Mouse (Mus musculus) embryonic facial prominence, embryonic 15.5 days (tissue): ENCODE results near the gene Uso1. TPM values are rescaled to one million over a fixed set of nuclear protein-coding genes. Genes with fewer than 3 reads are reported as not detected.
"Not testable (repeated sequence)": the region's sequence is repeated elsewhere in the genome, so short reads cannot be mapped to it uniquely, and the experiment has no call there.

ENCODE experiments used
- ATAC-seq: fragments of 200-750 bp; cut with Nextera tagmentation; 2 replicates; pipeline ENCODE4 v1.8.0; 2017; ENCODE audit warnings: low read depth, moderate TSS enrichment; ENCODE audit not compliant: insufficient number of reproducible peaks, low FRiP score, low TSS enrichment
- H3K27ac ChIP-seq: fragments of 300-500 bp; sonication (generic); replicated peaks from 2 replicates; pipeline ENCODE4 v1.5.1; 2015; ENCODE audit warnings: mild to moderate bottlenecking, inconsistent platforms
- H3K27me3 ChIP-seq: fragments of 300-500 bp; sonication (generic); 2 replicates; pipeline ENCODE4 v1.6.1; 2015; ENCODE audit warnings: inconsistent platforms
- H3K36me3 ChIP-seq: fragments of 300-500 bp; sonication (generic); 2 replicates; pipeline ENCODE4 v1.6.1; 2015; ENCODE audit warnings: mild to moderate bottlenecking, inconsistent platforms
- H3K4me1 ChIP-seq: fragments of 300-500 bp; sonication (generic); 2 replicates; pipeline ENCODE4 v1.6.1; 2015; ENCODE audit warnings: inconsistent platforms
- H3K4me2 ChIP-seq: fragments of 300-500 bp; sonication (generic); replicated peaks from 2 replicates; pipeline ENCODE4 v1.6.1; 2015; ENCODE audit warnings: mild to moderate bottlenecking, inconsistent platforms
- H3K4me3 ChIP-seq: fragments of 300-500 bp; sonication (generic); replicated peaks from 2 replicates; pipeline ENCODE4 v1.5.1; 2015; ENCODE audit warnings: mild to moderate bottlenecking, inconsistent platforms
- H3K9ac ChIP-seq: fragments of 300-500 bp; sonication (generic); 2 replicates; pipeline ENCODE4 v1.6.1; 2015; ENCODE audit warnings: inconsistent platforms
- H3K9me3 ChIP-seq: fragments of 300-500 bp; sonication (generic); replicated peaks from 2 replicates; pipeline ENCODE4 v1.6.1; 2016; ENCODE audit warnings: inconsistent platforms
- WGBS: fragments of 180-500 bp; shearing (Covaris S2); methylation state at CpG from one replicate; pipeline ENCODE4 v1.1.7; 2015; 5-methylcytosine and 5-hydroxymethylcytosine counted together
- polyA plus RNA-seq: library from polyadenylated mRNA; unstranded; fragments of >200 nt; fragmentation: Nextera tagmentation; extraction: Ambion mirVana; gene quantifications from 2 replicates; pipeline ENCODE4 v1.2.1, GENCODE M21; 2015

Gene Uso1
- polyA plus RNA-seq, 1 experiment from 2014 or later, result 50.0 TPM

GRCm38 (mm10) chr5:92143665-92144064 is 5.9 kb downstream of the Uso1 start:
- no peak overlapping the region for H3K27ac ChIP-seq
- no peaks in the 10 kb centered on the region for H3K9me3 ChIP-seq
- H3K36me3 ChIP-seq, result no peaks in the 10 kb centered on the region
- no peak overlapping the region for H3K4me3 ChIP-seq
- 92% methylated on average over 6 of the region's 6 CpGs for WGBS
- no peak for ATAC-seq
- H3K9ac ChIP-seq, result no peak overlapping the region
- H3K4me2 ChIP-seq, result no peak overlapping the region
- no peaks in the 10 kb centered on the region for H3K27me3 ChIP-seq
- H3K4me1 ChIP-seq, result peaks cover 11% of the 10 kb centered on the region

- Histone ChIP-seq H3K4me1 (no peaks in the 10 kb centered on the region; the same call in 1 of the 2 replicates), H3K36me3 (no peaks in the 10 kb centered on the region), H3K27me3 (no peaks in the 10 kb centered on the region), H3K9ac (no peak overlapping the region), H3K27ac (no peak overlapping the region), H3K4me2 (no peak overlapping the region), H3K4me3 (no peak overlapping the region), H3K9me3 (no peaks in the 10 kb centered on the region)
- ATAC-seq, result no peak
- WGBS, result 92% methylated on average over 7 of the region's 7 CpGs
Observed at GRCm38 (mm10) chr5:92144954-92145708, 7.4 kb downstream of the Uso1 start.

- no peak overlapping the region for H3K4me3 ChIP-seq
- no peak overlapping the region for H3K27ac ChIP-seq
- H3K9ac ChIP-seq, result no peak overlapping the region
- H3K36me3 ChIP-seq, result peaks cover 12% of the 10 kb centered on the region; the same call in 1 of the 2 replicates
- no peak overlapping the region for H3K4me2 ChIP-seq
- H3K27me3 ChIP-seq, result no peaks in the 10 kb centered on the region
- no peaks in the 10 kb centered on the region for H3K4me1 ChIP-seq
- no peaks in the 10 kb centered on the region for H3K9me3 ChIP-seq
- 81% methylated on average over 3 of the region's 3 CpGs for WGBS
- ATAC-seq, result no peak
Observed at GRCm38 (mm10) chr5:92148248-92148647, 10.5 kb downstream of the Uso1 start.

- 88% methylated on average over 5 of the region's 5 CpGs for WGBS
- Histone ChIP-seq H3K9me3 (no peaks in the 10 kb centered on the region), H3K36me3 (peaks cover 20% of the 10 kb centered on the region), H3K27me3 (no peaks in the 10 kb centered on the region), H3K4me3 (no peak overlapping the region), H3K9ac (no peak overlapping the region), H3K27ac (no peak overlapping the region), H3K4me2 (no peak overlapping the region), H3K4me1 (no peaks in the 10 kb centered on the region)
- ATAC-seq, result no peak
Observed at GRCm38 (mm10) chr5:92149330-92149982, 11.7 kb downstream of the Uso1 start.

GRCm38 (mm10) chr5:92154861-92155260 is 17.1 kb downstream of the Uso1 start:
- Histone ChIP-seq H3K27me3 (no peaks in the 10 kb centered on the region), H3K27ac (no peak overlapping the region), H3K4me1 (no peaks in the 10 kb centered on the region), H3K9me3 (no peaks in the 10 kb centered on the region), H3K36me3 (peaks cover 43% of the 10 kb centered on the region), H3K9ac (no peak overlapping the region), H3K4me2 (no peak overlapping the region), H3K4me3 (no peak overlapping the region)
- no peak for ATAC-seq
- WGBS, result 80% methylated on average over 3 of the region's 3 CpGs

- Histone ChIP-seq H3K4me3 (no peak overlapping the region), H3K36me3 (peaks cover 38% of the 10 kb centered on the region), H3K27me3 (no peaks in the 10 kb centered on the region), H3K9me3 (no peaks in the 10 kb centered on the region), H3K4me1 (no peaks in the 10 kb centered on the region), H3K4me2 (no peak overlapping the region), H3K27ac (no peak overlapping the region), H3K9ac (no peak overlapping the region)
- WGBS, result 83% methylated on average over 6 of the region's 6 CpGs
- ATAC-seq, result no peak
Observed at GRCm38 (mm10) chr5:92165976-92166375, 28.2 kb downstream of the Uso1 start.

- Histone ChIP-seq H3K36me3 (peaks cover 52% of the 10 kb centered on the region), H3K4me2 (no peak overlapping the region), H3K9me3 (0 out of 2 replicates have a peak, but pooled peaks cover under 1% of the 10 kb centered on the region), H3K27me3 (no peaks in the 10 kb centered on the region), H3K4me1 (no peaks in the 10 kb centered on the region), H3K4me3 (no peak overlapping the region), H3K27ac (no peak overlapping the region), H3K9ac (no peak overlapping the region)
- 85% methylated on average over 8 of the region's 8 CpGs for WGBS
- ATAC-seq, result no peak
Observed at GRCm38 (mm10) chr5:92183071-92183830, 45.5 kb downstream of the Uso1 start.

GRCm38 (mm10) chr5:92188881-92189483 is 51.2 kb downstream of the Uso1 start:
- no peak overlapping the region for H3K27ac ChIP-seq
- H3K9ac ChIP-seq, result no peak overlapping the region
- no peaks in the 10 kb centered on the region for H3K27me3 ChIP-seq
- H3K4me1 ChIP-seq, result no peaks in the 10 kb centered on the region
- WGBS, result 97% methylated on average over 7 of the region's 7 CpGs
- H3K4me2 ChIP-seq, result no peak overlapping the region
- H3K36me3 ChIP-seq, result peaks cover 68% of the 10 kb centered on the region
- no peak overlapping the region for H3K4me3 ChIP-seq
- ATAC-seq, result no peak
- 0 out of 2 replicates have a peak, but pooled peaks cover 4% of the 10 kb centered on the region for H3K9me3 ChIP-seq

- H3K4me1 ChIP-seq, H3K4me3 ChIP-seq, H3K4me2 ChIP-seq, H3K27me3 ChIP-seq, ATAC-seq, H3K9ac ChIP-seq, H3K27ac ChIP-seq, H3K9me3 ChIP-seq: not testable (repeated sequence)
- WGBS, result 37% methylated on average over 2 of the region's 2 CpGs
- H3K36me3 ChIP-seq, result peaks cover 77% of the 10 kb centered on the region
Observed at GRCm38 (mm10) chr5:92195716-92196115, 58.0 kb downstream of the Uso1 start.

GRCm38 (mm10) chr5:92196895-92197811 is 59.4 kb downstream of the Uso1 start:
- Histone ChIP-seq H3K4me1 (no peaks in the 10 kb centered on the region), H3K9me3 (no peaks in the 10 kb centered on the region), H3K36me3 (peaks cover 85% of the 10 kb centered on the region), H3K9ac (no peak overlapping the region), H3K27ac (no peak overlapping the region), H3K4me3 (no peak overlapping the region), H3K27me3 (no peaks in the 10 kb centered on the region), H3K4me2 (no peak overlapping the region)
- WGBS, result 80% methylated on average over 15 of the region's 15 CpGs
- ATAC-seq, result no peak
